Mouse (Mus musculus): ENCODE results near the gene Bloc1s1. TPM values are rescaled to one million over a fixed set of nuclear protein-coding genes. Genes with fewer than 3 reads are reported as not detected.

Bloc1s1 gene
- polyA plus RNA-seq, 1 experiment from 2014 or later = 215 TPM

DNA sequence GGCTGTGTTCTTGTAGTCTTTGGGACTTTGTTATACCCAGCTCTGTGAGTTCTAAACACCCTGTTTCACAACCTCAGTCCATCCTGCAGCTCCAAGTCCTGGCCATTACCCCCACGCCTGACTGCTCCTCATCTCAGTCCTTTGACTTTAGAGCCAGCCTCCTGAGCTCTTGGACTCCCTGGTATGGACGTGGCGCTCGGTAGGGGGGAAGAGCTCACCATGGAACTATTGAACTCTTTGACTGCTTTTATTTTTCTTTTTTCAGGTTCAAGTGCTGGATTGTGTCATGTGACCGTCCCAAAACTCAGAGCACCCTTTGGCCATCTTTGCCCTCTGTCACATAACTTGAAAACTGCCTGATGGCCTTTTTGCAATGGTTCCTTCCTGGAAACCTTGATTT is 41.8 kb downstream of the Bloc1s1 start:
- no peaks in the 10 kb centered on the region for H3K27me3 ChIP-seq (ENCODE audit: control insufficient read depth, insufficient read depth, low read length)
- H3K9me3 ChIP-seq (ENCODE audit: control insufficient read depth, low read length) = no peaks in the 10 kb centered on the region
- H3K4me2 ChIP-seq (ENCODE audit: low read depth) = no peak overlapping the region
- DNase-seq (ENCODE audit: low spot score) (no peak), ATAC-seq (ENCODE audit: insufficient read depth, low FRiP score, low TSS enrichment) (no peak)
- 86% methylated on average over 5 of the region's 5 CpGs for WGBS
- H3K9ac ChIP-seq (ENCODE audit: low read length) = no peak overlapping the region
- no peaks in the 10 kb centered on the region for H3K4me1 ChIP-seq (ENCODE audit: control insufficient read depth, insufficient read depth, low read length)
- peaks cover 16% of the 10 kb centered on the region for H3K36me3 ChIP-seq (ENCODE audit: control insufficient read depth, insufficient read depth, low read length)
- H3K27ac ChIP-seq (ENCODE audit: low read depth, low read length) = no peak overlapping the region
- H3K4me3 ChIP-seq (ENCODE audit: low read depth, low read length) = no peak overlapping the region

DNA sequence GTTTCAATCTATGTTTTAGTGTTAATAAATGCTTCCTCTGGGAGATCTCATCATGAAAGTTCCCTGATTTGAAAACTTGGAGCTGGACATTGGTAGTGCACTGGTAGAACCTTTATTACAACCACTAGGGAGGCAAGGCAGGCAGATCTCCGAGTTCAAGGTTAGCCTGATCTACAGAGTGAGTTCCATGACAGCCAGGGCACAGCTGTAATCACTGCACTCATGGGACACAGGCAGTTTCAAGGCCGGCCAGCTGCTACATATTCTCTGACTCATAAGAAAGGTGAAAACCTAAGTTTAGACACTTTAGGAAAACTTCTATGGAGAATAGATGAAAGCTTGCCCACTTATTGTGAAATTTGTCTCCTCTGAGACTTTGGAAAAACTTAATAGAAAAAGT is 45.0 kb downstream of the Bloc1s1 start:
- H3K36me3 ChIP-seq (ENCODE audit: control insufficient read depth, insufficient read depth, low read length) = peaks cover 6% of the 10 kb centered on the region; the same call in 1 of the 2 replicates
- H3K27me3 ChIP-seq (ENCODE audit: control insufficient read depth, insufficient read depth, low read length) = no peaks in the 10 kb centered on the region
- H3K9ac ChIP-seq (ENCODE audit: low read length) = no peak overlapping the region
- no peak overlapping the region for H3K27ac ChIP-seq (ENCODE audit: low read depth, low read length)
- 83% methylated on average over 2 of the region's 2 CpGs for WGBS
- no peak overlapping the region for H3K4me2 ChIP-seq (ENCODE audit: low read depth)
- ATAC-seq (ENCODE audit: insufficient read depth, low FRiP score, low TSS enrichment) = no peak
- H3K4me3 ChIP-seq (ENCODE audit: low read depth, low read length) = no peak overlapping the region
- no peak for DNase-seq (ENCODE audit: low spot score)
- H3K4me1 ChIP-seq (ENCODE audit: control insufficient read depth, insufficient read depth, low read length) = no peaks in the 10 kb centered on the region
- H3K9me3 ChIP-seq (ENCODE audit: control insufficient read depth, low read length) = no peaks in the 10 kb centered on the region

DNA sequence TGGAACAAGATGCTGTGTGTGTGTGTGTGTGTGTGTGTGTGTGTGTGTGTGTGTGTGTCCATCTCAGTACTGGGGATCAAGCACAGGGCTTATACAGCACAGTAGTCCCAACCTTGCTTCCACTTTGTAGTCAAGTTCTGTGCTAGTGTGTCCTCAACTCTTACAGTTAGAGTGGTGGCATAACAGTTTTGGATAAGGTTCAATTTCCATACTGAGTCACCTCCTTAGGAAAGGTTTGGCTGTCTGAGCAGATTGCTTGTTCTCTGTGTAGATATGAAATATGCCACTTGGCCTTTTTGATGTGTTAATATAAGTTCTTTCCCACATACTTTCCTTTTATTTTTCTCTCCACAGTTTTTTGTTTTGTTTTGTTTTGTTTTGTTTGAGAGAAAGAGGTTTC is 45.5 kb downstream of the Bloc1s1 start:
- no peak for DNase-seq (ENCODE audit: low spot score)
- no peak for ATAC-seq (ENCODE audit: insufficient read depth, low FRiP score, low TSS enrichment)
- H3K36me3 ChIP-seq (ENCODE audit: control insufficient read depth, insufficient read depth, low read length) = peaks cover 5% of the 10 kb centered on the region; the same call in 1 of the 2 replicates
- no peak overlapping the region for H3K4me2 ChIP-seq (ENCODE audit: low read depth)
- H3K27me3 ChIP-seq (ENCODE audit: control insufficient read depth, insufficient read depth, low read length) = no peaks in the 10 kb centered on the region
- H3K27ac ChIP-seq (ENCODE audit: low read depth, low read length) = no peak overlapping the region
- H3K4me1 ChIP-seq (ENCODE audit: control insufficient read depth, insufficient read depth, low read length) = no peaks in the 10 kb centered on the region
- H3K9me3 ChIP-seq (ENCODE audit: control insufficient read depth, low read length) = no peaks in the 10 kb centered on the region
- no peak overlapping the region for H3K4me3 ChIP-seq (ENCODE audit: low read depth, low read length)
- H3K9ac ChIP-seq (ENCODE audit: low read length) = no peak overlapping the region

DNA sequence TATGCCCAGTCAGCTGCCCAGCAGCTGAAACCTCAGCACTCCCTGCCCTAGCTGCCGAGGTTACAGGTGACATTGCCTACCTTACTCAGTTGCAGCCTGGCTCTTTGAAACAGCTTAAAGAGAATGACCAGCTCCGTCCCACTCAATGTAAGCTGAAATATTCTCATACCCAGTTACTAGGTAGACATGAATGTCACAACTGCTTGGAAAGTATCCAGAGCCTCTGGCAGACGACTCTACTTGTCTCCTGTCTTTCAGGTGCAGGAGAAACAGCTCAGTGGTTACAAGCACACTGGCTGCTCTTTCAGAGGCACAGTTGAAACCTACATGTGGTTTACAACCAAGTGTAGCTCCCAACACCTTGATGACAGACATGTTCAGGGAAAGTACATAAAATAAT is 53.5 kb downstream of the Bloc1s1 start:
- Histone ChIP-seq H3K9me3 (ENCODE audit: control insufficient read depth, low read length) (no peaks in the 10 kb centered on the region), H3K9ac (ENCODE audit: low read length) (no peak overlapping the region), H3K4me2 (ENCODE audit: low read depth) (no peak overlapping the region), H3K4me3 (ENCODE audit: low read depth, low read length) (no peak overlapping the region), H3K27me3 (ENCODE audit: control insufficient read depth, insufficient read depth, low read length) (no peaks in the 10 kb centered on the region), H3K4me1 (ENCODE audit: control insufficient read depth, insufficient read depth, low read length) (no peaks in the 10 kb centered on the region), H3K27ac (ENCODE audit: low read depth, low read length) (no peak overlapping the region), H3K36me3 (ENCODE audit: control insufficient read depth, insufficient read depth, low read length) (0 out of 2 replicates have a peak, but pooled peaks cover 7% of the 10 kb centered on the region)
- DNase-seq (ENCODE audit: low spot score) (no peak), ATAC-seq (ENCODE audit: insufficient read depth, low FRiP score, low TSS enrichment) (no peak)
- 87% methylated on average over 3 of the region's 3 CpGs for WGBS

Other genes starting within 250 kb of the Bloc1s1 start
- gene Suox, start 250.0 kb downstream of the Bloc1s1 start, polyA plus RNA-seq (2014; fragmentation: Nextera tagmentation; extraction: Ambion mirVana) = 15.6 and 17.2 TPM in 2 replicates
- gene Rab5b, start 227.8 kb downstream of the Bloc1s1 start, polyA plus RNA-seq (2014; fragmentation: Nextera tagmentation; extraction: Ambion mirVana) = 82.2 and 82.9 TPM in 2 replicates
- 4.0 and 4.6 TPM in 2 replicates for gene Pmel, start 219.8 kb downstream of the Bloc1s1 start, polyA plus RNA-seq (2014; fragmentation: Nextera tagmentation; extraction: Ambion mirVana)
- gene Cdk2, start 219.0 kb downstream of the Bloc1s1 start, polyA plus RNA-seq (2014; fragmentation: Nextera tagmentation; extraction: Ambion mirVana) = 93.9 and 99.5 TPM in 2 replicates
- gene Dgka, start 179.2 kb downstream of the Bloc1s1 start, polyA plus RNA-seq (2014; fragmentation: Nextera tagmentation; extraction: Ambion mirVana) = 5.8 and 6.2 TPM in 2 replicates
- gene Pym1, start 176.1 kb downstream of the Bloc1s1 start, polyA plus RNA-seq (2014; fragmentation: Nextera tagmentation; extraction: Ambion mirVana) = 47.8 and 50.2 TPM in 2 replicates
- 0.32 and 0.41 TPM in 2 replicates for gene Mmp19, start 133.1 kb downstream of the Bloc1s1 start, polyA plus RNA-seq (2014; fragmentation: Nextera tagmentation; extraction: Ambion mirVana)
- 39.3 and 42.8 TPM in 2 replicates for gene Dnajc14, start 120.0 kb downstream of the Bloc1s1 start, polyA plus RNA-seq (2014; fragmentation: Nextera tagmentation; extraction: Ambion mirVana)
- 16.7 and 16.9 TPM in 2 replicates for gene Tmem198b, start 119.7 kb downstream of the Bloc1s1 start, polyA plus RNA-seq (2014; fragmentation: Nextera tagmentation; extraction: Ambion mirVana)
- 233 and 234 TPM in 2 replicates for gene Sarnp, start 106.7 kb downstream of the Bloc1s1 start, polyA plus RNA-seq (2014; fragmentation: Nextera tagmentation; extraction: Ambion mirVana)
- gene Ormdl2, start 102.4 kb downstream of the Bloc1s1 start, polyA plus RNA-seq (2014; fragmentation: Nextera tagmentation; extraction: Ambion mirVana) = 59.2 and 64.6 TPM in 2 replicates
- gene Gdf11, start 32.3 kb downstream of the Bloc1s1 start, polyA plus RNA-seq (2014; fragmentation: Nextera tagmentation; extraction: Ambion mirVana) = 16.4 and 17.7 TPM in 2 replicates
- 192 and 208 TPM in 2 replicates for gene Cd63, start 23.0 kb downstream of the Bloc1s1 start, polyA plus RNA-seq (2014; fragmentation: Nextera tagmentation; extraction: Ambion mirVana)
- gene Rdh5, start 1.1 kb downstream of the Bloc1s1 start, polyA plus RNA-seq (2014; fragmentation: Nextera tagmentation; extraction: Ambion mirVana) = 10.7 and 11.2 TPM in 2 replicates
- gene Itga7, start 9.8 kb upstream of the Bloc1s1 start, polyA plus RNA-seq (2014; fragmentation: Nextera tagmentation; extraction: Ambion mirVana) = 4.2 and 4.5 TPM in 2 replicates
- gene Mettl7b, start 37.0 kb upstream of the Bloc1s1 start, polyA plus RNA-seq (2014; fragmentation: Nextera tagmentation; extraction: Ambion mirVana) = not detected in 2 replicates
- not detected in 2 replicates for gene Olfr9, start 65.4 kb upstream of the Bloc1s1 start, polyA plus RNA-seq (2014; fragmentation: Nextera tagmentation; extraction: Ambion mirVana)
- not detected in 2 replicates for gene Olfr763, start 86.8 kb upstream of the Bloc1s1 start, polyA plus RNA-seq (2014; fragmentation: Nextera tagmentation; extraction: Ambion mirVana)
- gene Olfr764-ps1, start 115.9 kb upstream of the Bloc1s1 start, polyA plus RNA-seq (2014; fragmentation: Nextera tagmentation; extraction: Ambion mirVana) = not detected in 2 replicates
- not detected in 2 replicates for gene Olfr765, start 126.0 kb upstream of the Bloc1s1 start, polyA plus RNA-seq (2014; fragmentation: Nextera tagmentation; extraction: Ambion mirVana)
- gene Olfr766-ps1, start 144.9 kb upstream of the Bloc1s1 start, polyA plus RNA-seq (2014; fragmentation: Nextera tagmentation; extraction: Ambion mirVana) = not detected in 2 replicates
- gene Olfr767, start 158.9 kb upstream of the Bloc1s1 start, polyA plus RNA-seq (2014; fragmentation: Nextera tagmentation; extraction: Ambion mirVana) = not detected in 2 replicates
- gene Olfr768, start 175.3 kb upstream of the Bloc1s1 start, polyA plus RNA-seq (2014; fragmentation: Nextera tagmentation; extraction: Ambion mirVana) = not detected in 2 replicates
- not detected in 2 replicates for gene Olfr769, start 193.8 kb upstream of the Bloc1s1 start, polyA plus RNA-seq (2014; fragmentation: Nextera tagmentation; extraction: Ambion mirVana)
- not detected in 2 replicates for gene Olfr770, start 215.0 kb upstream of the Bloc1s1 start, polyA plus RNA-seq (2014; fragmentation: Nextera tagmentation; extraction: Ambion mirVana)
- gene Olfr771, start 240.7 kb upstream of the Bloc1s1 start, polyA plus RNA-seq (2014; fragmentation: Nextera tagmentation; extraction: Ambion mirVana) = not detected in 2 replicates